Mouse (Mus musculus): ENCODE results near the gene Phf20.
"Not testable (repeated sequence)": the region's sequence is repeated elsewhere in the genome, so short reads cannot be mapped to it uniquely, and the experiment has no call there.

Phf20 gene

DNA sequence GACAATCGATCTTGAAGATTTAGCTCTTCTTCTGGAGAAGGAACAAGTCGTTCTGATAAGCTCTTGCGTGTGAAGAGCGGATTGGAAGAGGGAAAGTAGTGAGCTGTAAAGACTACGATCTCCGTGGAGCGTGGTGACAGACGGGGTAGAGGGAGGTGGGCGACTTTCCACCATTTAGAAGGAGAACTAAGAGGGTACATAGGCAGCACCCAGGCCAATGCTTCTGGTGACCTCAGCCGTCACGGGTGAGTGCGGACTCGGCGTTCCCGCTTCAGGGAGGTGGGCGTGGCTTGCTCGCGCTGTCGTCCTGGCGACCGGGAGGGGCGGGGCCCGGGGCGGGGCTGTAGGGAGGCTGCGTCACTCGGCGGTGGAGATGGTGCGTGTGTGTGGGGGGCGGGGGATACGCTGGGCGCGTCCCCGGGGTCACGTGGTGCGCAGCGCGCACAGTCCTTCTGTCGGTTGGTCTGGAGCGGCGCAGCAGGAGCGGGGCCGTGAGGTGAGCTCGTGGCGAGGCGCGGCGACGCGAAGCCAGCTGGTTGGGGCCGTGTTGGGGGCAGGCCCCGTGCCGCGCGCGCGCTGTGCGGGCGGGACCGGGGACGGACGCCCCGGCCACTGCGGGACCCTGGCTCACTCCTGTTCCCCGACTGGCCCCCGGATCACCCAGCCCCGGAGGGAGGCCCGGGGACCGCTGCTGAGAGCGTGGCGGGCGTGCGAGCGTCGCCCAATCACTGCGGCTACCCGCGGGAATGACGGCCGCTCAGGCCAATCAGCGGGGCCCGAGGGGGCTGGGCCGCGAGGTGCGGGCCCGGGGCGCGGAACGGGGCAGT lies at the start of gene Phf20:
Gene Phf20, plus strand, starts transcription at position 165 of the 827 bp plus-strand sequence.
- peak; percentile 99 for DNase-seq (ENCODE audit: extremely low read depth, insufficient read length, low spot score)

DNA sequence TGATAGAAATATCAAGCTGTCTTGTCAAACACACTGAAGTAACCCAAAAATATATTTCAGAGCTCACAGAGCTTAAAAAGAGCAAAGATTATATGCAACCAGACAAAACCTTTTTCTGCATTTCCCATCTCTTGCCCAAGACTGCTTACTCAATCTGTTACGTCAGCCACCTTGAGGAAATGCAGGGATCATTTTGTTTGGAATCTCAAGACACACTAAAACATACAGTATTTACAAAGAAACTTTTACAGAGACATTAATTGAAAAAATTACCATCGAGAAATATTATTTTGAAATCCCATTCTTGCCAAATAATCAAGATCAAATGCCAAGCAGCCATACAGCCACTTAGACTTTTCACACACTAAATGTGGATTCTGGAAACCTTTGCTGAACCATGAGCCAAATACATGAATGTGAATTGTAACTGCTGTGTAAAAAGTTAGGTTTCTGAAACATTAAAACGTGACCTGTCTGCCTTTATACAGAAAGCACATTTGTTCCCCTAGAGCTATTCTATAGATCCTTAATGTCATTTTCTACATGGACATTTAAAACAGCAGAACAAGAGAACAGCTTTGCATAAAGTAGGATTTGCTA lies 48.9 kb upstream of the Phf20 start:
- DNase-seq (ENCODE audit: extremely low read depth, insufficient read length, low spot score): no peak

DNA sequence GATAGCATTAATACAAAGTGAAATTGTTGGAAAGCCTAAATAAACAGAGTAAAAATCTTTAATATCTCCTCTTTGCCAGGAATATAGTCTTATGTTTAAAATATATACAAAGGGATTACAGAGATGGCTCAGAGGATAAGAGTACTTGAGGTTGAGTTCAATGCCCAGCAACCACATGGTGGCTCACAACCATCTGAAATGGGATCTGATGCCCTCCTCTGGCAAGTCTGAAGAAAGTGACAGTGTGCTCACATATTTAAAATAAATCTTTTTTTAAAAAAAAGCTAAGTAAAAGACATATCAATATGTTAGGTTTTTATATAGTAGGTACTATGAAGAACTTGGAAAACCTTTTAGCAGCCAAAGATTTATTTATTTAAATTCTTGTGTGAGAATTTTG lies 44.7 kb upstream of the Phf20 start:
- no peak for DNase-seq (ENCODE audit: extremely low read depth, insufficient read length, low spot score)

DNA sequence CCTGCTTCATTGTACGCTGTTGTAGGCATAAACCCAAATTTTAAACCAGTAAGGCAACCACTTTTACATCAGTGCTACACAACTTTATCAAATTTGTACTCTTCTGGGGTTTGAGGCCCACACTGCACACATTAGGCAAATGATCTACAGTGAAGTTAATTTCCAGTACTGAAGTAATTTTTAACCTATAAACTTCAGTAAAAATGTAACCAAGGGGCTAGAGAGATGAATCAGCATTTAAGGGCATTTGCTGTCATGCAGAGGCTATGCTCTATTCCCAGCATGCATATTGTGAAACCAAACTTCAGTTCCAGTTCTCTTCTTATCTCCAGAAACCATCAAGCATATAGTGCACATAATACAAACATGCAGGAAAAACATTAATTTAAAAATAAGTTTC lies 30.8 kb upstream of the Phf20 start:
- DNase-seq (ENCODE audit: extremely low read depth, insufficient read length, low spot score): no peak

DNA sequence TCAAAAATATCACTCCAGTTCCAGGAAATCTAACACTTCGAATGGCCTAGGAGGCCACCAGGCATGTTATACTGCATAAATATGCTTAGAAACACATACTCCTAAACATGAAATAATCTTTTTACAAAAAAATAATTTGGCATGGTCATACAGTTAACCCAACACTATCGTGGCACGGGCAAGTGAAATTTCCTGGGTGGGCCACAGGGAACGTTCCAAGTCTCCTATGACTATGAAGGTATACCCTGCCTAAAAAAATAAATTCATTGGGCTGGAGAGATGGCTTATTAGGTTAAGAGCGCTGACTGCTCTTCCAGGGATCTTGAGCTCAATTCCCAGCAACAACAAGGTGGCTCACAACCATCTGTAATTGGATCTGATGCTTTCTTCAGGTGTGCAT lies 29.7 kb upstream of the Phf20 start:
- DNase-seq (ENCODE audit: extremely low read depth, insufficient read length, low spot score): no peak

DNA sequence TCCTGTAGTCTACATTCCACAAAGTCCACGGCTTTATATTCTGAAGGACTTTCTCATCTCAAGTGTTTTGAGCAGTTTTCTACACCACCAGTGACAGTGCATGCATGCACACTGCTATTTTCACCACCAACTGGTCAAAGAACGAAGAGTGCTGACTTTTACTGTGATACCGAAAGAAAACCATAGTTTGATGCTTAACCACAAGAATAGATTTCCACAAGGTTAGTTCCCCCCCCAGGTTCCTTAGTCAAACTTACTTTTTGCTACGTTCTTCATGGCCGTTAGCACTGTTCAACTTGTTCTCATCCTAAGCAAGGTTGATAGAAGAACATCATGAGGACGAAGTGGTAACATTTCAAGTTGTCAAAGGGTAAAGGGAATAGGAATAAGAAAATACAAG lies 19.2 kb upstream of the Phf20 start:
- DNase-seq (ENCODE audit: extremely low read depth, insufficient read length, low spot score): no peak

DNA sequence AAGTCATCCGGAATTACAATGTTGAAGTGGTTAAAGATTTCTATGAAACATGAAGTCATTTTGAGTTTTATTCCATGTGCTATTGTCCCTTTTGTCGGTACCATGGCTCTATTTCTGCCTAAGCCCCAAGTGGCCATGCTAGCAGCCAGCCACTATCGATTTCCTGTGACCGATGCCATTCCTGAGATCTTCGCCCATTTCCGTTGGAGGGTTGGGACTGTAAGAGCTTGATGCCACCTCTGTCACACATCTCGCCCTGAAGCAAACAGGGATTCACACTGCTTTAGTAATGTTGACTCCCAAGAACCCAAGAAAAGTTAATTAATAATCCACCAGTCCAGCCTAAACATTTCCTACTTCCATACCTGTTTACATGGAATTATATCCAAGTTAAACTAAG lies 18.6 kb upstream of the Phf20 start:
- no peak for DNase-seq (ENCODE audit: extremely low read depth, insufficient read length, low spot score)

DNA sequence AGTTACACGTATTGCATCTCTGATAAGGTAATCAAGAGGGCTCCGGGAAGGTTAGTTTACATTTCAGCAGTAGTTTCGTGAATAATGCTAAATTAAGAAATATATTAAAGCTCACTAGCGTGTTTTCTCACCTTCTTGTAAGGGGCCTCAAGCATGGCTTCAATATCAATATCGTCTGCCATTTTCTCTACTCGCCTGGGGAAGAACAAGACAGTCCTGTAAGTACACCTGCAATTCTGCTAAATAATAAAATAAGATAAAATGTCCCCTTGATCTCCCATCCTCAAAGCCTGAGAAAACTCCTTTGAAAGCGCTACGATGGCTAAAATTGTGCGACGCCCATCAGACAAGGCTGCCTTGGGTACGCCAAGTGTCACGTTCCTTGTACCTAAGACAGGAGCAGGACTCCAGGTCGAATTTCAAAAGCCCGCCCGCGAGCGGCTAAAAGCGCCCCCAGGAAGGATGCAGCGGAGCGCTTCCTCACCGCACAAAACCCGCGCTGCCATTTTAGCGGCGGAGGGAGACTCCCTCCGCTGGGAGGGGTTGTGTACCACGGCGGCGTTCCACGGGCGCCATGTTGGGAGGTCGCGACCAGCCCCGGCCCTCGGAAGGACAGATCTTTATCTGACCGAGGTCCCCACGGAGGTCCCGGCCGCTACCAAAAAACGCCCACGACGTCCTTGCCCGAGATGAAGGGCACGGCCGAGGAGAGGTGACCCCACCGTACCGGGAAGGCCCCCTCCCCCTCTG lies 17.0 kb upstream of the Phf20 start:
- DNase-seq (ENCODE audit: extremely low read depth, insufficient read length, low spot score): peak; percentile 79

DNA sequence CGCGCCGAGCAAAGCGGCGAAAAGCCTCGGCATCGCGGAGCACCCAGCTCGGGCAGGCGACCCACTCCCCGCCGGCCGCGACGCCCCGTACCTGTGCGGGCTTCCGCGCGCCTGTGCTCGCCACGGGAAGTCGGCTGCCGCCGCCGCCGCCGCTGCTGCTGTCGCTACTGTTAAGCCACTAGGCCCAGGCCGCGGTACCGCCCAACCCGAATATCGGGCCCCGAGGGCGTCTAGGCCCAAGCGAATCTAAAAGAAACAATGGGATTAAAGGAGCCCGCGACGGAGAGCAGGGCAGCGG lies 16.5 kb upstream of the Phf20 start:
- DNase-seq (ENCODE audit: extremely low read depth, insufficient read length, low spot score): no peak

DNA sequence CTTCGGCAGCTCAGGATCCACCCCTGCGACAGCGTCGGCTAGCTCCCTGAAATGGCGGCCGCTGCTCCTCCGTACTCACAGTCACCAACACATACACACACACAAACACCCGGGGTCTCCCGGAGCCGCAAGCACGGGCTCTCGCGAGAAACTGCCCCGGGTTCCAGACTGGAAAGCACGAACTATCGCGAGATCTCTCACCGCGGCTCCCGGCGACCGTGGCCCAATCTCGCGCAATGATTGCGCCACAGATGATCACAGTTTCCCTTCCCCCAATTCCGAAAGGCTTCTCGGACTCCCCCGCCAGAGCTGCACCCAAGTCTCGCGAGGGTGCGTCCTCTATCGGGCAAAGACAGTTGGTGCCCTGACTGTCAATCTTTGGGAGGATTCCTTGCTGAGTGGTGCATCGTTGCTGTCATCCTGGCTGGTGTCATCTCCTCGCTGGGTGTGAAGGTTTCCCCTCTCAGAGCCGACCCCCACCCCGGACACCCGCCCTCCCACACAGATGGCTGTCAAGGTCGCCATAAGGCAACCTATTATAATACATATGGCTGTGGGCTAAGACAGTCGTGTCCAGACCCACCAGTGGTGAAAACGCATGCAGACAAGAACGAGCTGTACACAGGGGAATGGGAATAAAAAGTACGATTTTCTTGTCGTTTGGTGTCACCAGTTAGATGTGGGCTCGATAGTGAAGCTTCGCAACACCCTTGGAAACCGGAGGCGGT lies 16.0 kb upstream of the Phf20 start, which contains the start of gene Rbm39:
Gene Rbm39, minus strand, starts transcription at position 145 of the 728 bp plus-strand sequence.
- peak; percentile 100 for DNase-seq (ENCODE audit: extremely low read depth, insufficient read length, low spot score)

DNA sequence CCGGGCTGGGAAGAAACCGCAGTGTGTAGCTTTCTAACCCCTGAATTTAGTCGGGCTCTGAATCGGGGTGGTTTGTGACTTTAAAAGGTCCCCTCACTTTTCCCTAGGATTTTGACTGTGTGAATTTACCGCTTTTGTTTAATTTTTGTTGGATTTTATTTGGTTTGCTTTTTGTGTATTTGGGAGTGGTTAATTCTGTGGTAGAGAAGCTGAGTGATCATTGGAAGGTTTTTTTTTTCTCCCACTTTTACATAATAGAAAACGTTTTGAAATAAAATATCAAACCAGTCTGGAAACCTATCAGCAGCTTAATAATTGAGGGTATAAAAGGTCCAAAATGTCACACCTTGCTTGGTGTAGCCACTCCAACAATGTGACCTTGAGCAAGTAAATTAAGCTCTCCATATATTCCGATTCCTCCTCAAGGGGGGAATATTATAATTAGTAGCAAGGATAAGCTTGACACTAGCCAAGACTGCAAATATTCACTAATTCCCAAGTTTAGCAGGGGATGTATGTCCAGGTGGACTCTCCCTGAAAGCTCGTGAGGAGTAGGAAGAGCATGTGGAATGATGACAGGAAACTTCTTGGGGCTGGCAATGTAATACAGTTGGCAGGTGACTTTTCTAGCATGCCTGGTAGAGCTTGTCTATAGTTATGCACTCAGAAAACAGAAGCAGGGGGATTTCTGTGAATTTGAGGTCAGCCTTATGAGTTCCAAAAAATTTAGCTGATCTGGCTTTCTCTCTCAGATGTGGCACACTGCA lies 15.3 kb upstream of the Phf20 start:
- no peak for DNase-seq (ENCODE audit: extremely low read depth, insufficient read length, low spot score)

DNA sequence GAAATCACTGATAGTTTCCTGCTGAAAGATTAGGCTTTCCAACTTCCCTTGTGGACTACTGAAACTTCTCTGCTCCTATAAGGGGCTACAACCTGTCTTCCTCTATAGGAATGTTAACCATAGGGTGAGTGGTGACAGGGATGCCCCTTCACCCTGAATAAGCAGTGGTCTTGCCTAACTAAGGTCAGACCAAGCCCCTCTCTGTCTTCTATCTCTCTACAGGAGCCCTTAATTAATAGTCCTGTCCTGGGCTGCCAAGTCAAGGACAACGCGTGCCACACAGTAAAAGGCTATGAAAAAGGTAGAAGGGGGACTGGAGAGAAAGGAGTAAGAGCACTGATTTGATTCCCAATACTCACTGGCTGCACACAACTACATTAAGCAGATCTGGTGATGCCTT lies 14.7 kb upstream of the Phf20 start:
- no peak for DNase-seq (ENCODE audit: extremely low read depth, insufficient read length, low spot score)

DNA sequence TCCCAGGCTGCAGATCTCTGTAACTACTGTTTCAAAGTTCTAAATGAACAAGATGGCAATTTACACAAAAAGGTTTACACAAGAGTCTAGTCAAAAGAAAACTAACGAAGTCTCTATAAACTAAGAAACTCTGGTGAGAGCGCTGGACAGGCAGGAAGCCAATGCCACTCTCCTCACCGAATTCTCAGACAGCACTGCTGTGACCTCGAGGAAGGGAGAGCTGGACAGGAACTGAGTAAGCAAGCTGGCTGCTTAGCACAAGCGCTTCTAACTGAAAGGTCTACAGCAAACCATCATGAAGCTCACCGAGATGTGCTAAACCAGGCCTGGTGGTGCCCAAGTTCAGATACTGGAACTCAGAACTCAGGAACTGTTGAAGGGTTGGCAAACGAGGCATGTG lies 7.0 kb upstream of the Phf20 start:
- DNase-seq (ENCODE audit: extremely low read depth, insufficient read length, low spot score): not testable (repeated sequence)

DNA sequence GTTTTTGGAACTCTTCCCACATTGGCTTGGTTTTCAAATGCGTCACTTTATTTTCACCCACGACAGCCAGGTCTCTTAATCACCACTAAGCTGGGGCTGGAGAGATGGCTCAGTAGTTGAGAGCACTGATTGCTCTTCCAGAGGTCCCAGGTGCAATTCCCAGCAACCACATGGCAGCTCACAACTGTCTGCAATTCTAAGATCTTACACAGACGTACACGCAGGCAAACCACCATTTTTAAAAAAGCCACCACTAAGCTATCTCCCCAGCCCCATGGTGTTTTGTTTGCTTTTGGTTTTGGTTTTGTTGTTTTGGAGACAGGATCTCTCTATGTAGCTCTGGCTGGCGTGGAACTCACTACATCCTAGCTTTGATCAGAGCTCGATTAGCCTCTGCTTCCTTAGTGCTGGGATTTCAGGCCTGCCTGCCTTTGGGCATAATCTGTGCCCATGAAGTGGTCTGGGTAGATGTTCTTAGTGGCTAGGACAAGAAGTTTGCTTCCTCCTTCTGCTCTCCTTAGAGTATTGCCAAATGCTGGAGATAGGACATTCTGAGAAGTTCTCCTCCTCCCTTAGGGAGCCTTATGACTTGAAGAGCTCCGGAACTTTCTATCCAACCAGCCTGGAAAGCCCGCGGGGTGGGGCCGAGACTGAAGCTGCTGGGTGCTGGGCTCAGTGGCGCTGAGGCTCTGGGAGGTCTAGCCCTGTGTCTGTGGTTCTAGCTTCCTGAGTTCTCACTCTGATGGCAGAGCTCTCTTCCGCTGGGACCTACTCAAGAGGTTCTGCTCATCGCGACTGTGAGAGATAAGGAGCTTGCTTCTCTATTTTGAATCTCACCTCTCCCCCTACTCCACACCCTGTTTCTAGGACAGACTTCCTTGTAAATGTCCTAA lies 6.0 kb upstream of the Phf20 start:
- peak; percentile 41 for DNase-seq (ENCODE audit: extremely low read depth, insufficient read length, low spot score)

DNA sequence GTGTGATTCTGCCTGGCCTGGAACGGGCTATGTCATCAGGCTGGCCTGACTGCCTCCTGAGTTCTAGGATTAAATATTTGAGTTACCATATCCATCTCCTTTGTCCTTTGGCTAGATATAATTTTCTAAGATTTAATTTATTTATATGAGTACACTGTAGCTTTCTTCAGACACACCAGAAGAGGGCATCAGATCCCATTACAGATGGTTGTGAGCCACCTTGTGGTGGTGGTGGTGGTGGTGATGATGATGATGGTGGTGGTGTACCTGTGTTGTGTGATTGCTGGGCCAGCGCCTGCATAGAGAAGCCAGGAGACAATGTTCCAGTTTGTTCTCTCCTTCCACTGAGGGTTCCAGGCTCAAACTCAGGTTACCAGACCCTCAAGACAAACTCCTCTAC lies 4.7 kb upstream of the Phf20 start:
- no peak for DNase-seq (ENCODE audit: extremely low read depth, insufficient read length, low spot score)

DNA sequence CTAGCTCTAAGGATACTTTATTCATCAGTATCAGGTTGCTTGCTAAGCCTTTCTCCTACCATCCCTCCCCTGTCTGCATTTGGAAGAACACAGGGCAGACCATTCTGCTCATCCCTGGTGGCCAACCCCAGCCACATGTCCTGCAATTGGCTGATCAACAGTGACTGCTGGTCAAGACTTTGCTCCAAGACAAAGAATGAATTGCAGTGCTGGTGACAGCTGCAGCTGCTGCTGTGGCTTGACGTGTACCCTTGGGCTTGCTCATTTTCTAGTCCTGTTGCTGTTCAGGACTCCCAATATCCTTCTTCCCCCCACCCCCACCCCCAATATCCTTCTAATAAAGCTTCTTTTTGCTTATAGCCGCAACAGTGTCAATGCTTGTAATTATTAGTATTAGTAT lies 4.2 kb upstream of the Phf20 start:
- DNase-seq (ENCODE audit: extremely low read depth, insufficient read length, low spot score): no peak

DNA sequence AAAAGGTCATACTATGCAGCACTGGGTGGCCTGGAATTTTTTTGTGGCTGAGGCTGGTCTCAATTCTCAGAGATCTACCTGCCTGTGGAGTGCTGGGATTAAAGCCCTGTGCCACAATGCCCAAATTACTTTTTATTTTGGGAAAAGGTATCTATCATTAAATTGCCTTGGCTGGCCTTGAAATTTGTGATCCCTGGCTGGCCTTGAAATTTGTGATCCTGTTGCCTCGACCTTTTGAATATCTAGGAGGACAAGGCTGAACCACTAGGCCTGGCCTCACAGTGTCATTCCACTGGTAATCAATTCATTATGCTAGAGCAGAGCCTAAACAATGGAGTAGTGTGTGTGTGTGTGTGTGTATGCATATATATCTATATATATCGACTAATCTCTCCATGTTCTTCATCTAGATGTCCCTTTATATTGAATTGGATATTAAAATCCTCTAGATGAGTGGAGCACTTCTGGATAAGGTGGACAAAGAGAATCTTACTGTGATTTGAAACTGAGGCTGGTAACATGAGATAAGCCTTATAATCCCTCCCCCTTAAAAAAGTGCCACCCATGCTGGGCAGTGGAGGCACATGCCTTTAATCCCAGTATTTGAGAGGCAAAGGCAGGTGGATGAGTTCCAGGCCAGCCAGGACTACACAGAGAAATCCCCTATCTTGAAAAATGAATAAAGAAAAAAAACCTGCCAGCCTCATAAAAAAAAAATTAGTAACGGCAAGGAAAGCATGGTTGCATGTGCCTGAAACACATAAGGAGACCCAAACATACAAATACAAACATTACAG lies 3.0 kb upstream of the Phf20 start:
- DNase-seq (ENCODE audit: extremely low read depth, insufficient read length, low spot score): no peak

DNA sequence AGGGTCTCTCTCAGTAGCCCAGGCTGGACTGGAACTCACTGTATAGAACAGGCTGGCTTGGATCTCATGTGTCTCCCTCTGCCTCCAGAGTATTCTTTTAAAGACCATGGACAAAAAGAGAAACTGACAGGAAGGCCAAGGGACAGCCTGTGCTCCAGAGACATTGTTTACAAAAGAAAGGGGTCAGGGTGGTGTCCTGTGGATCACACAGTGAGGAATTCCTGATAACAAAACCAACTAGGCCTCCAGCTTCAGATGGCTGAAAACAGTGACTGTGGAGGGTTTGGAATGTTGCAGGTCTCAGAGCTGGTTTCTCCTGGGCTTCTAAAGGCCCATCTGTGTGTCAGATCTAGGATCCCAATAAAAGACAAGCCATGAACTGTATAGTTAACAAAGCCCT lies 1.7 kb upstream of the Phf20 start:
- no peak for DNase-seq (ENCODE audit: extremely low read depth, insufficient read length, low spot score)
